Mouse (Mus musculus): ENCODE measurements around the gene Cygb.
"Not testable (repeated sequence)": the region's sequence is repeated elsewhere in the genome, so short reads cannot be mapped to it uniquely, and the experiment has no call there.

Gene Cygb

GRCm38 (mm10) chr11:116636607-116637006, 17.5 kb downstream of the Cygb start:
- not testable (repeated sequence) for DNase-seq (ENCODE audit: low spot score)

DNA sequence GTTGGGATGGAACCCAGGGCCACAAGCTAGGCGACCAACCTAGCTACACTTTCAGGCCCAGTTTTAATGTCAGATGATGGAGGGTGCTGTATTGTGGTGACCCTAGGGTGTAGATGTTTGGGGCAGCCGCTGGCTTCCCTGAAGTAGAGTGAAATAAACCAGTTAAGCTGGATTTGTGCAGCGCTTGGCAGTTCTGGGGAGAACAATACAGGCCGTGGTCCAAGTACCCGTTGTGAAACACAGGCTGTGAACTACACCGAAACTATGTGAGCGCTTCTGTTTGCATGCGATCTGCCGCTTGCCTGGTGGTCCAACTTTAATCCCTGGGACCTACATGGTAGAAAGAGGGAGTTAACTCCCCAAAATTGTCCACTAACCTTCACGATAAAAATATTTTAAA, 21.2 kb downstream of the Cygb start:
- DNase-seq (ENCODE audit: low spot score), result no peak

- DNase-seq (ENCODE audit: low spot score), result no peak
These were observed 23.7 kb downstream of the Cygb start for GRCm38 (mm10) chr11:116630171-116630965.

GRCm38 (mm10) chr11:116629472-116629871, 24.6 kb downstream of the Cygb start:
- no peak for DNase-seq (ENCODE audit: low spot score)

DNA sequence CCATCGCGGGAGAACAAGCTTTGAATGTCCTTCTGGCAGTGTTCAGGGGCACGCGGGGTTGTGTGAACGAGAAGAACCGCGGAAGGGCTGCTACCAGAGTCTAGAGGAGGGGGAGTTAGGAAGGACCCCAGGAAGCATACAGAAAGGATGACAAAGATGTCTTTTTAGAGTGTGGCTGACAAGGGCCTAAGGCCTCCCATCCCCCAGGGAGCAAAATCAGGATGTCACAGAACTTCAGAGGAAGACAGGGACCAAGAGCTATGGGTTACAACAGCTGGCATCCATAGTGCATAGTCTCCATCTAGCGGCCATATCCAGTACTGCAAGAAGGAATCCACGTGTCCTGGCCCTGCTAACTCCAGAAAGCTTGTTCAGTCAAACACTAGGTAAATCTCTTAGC, 25.4 kb downstream of the Cygb start:
- peak; percentile 85 for DNase-seq (ENCODE audit: low spot score)

- no peak for DNase-seq (ENCODE audit: low spot score)
These were observed 26.8 kb downstream of the Cygb start for GRCm38 (mm10) chr11:116627072-116628020.

DNA sequence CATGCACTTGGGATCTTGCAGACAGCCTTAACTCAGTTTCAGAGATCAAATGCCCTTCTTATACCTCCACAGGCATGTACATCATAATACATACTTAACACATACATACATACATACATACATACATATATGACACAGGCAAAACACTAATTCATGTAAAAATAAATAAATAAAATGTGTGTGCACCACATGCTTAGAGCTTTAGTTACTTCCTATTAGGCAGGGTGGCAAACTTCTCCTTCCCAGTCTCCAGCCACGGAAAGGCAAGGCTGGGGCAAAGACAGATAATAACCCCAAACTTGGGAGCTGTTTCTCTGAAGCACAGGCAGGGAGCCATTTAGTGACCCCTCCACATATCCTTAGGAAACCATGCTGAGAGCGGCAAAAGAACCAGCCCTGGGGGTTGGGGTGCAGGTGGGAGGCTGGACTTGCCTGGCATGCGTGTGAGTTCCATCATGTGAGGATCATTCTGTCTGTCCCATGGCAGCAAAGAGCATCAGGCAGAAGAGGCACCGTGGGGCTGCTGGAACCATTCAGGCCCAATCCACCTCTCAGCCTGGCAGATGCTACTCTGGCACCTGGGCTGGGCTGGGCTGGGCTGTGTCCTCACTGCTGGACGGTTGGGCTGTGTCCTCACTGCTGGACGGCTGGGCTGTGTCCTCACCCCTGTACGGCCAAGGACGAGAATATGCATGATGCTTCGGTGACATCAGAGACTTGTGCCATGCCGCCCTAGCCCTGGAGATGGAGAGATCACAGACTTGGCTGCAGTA, 27.6 kb downstream of the Cygb start, which contains the start of gene Rhbdf2:
Gene Rhbdf2 (minus strand): TSS at position 721 of the 773 bp plus-strand sequence.
- no peak for DNase-seq (ENCODE audit: low spot score)

- peak; percentile 39 for DNase-seq (ENCODE audit: low spot score)
These were observed 28.8 kb downstream of the Cygb start for GRCm38 (mm10) chr11:116625081-116626000.

DNA sequence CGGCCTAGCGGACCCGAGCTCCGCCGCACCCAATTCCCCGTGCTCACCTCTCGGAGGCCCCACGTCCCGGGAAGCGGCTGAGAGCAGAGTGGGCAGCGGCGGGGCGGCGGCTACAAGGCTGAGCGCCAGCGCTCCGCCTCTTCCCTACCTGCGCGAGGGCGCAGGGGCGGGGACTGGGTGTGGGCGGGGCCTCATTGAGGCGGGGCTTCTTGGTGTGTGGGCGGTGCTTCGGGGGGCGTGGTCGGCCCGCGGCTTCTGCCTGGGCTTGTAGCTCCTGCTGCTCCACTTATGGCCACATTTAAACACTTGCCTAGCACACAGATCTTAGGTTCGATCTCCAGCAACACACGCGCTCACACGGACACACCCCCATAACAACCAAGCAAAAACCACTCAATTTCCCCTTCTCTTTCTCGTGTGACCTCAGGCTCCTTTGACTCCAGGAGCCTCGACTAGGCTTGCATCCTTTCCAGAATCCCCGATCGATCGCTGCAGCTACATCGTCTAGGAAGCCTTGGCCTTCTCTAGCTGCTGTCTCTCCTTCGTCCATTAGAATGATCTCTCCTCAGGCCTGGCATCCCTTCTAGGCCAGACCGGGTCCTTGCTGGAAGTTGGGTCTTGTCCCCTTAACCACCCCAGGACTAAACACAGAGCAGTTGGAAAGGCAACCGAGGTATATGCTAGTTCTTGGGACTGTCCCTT, 29.8 kb downstream of the Cygb start:
- DNase-seq (ENCODE audit: low spot score), result peak; percentile 84

GRCm38 (mm10) chr11:116623281-116624124, 30.6 kb downstream of the Cygb start:
- no peak for DNase-seq (ENCODE audit: low spot score)

DNA sequence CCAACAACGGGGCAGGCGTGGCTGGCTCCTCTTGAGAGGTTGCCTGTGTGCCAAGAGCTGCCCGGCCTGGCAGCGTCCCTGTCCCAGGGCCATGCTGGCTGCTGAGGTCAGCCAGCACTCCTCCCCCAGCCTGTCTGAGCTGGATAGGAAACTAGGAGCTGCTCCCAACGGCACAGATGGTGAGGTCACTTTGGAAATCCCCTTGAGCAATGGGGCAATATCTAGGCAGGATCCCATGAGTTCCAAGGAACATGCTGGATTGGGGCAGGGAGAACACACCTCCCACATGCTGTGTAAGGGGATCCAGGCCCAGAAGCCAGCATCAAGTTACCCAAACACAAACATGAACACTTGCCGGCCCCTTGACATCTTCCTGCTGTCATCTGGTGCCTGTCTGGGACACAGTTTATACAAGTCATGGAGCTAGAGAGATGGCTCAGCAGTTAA, 32.8 kb downstream of the Cygb start:
- peak; percentile 41 for DNase-seq (ENCODE audit: low spot score)

DNA sequence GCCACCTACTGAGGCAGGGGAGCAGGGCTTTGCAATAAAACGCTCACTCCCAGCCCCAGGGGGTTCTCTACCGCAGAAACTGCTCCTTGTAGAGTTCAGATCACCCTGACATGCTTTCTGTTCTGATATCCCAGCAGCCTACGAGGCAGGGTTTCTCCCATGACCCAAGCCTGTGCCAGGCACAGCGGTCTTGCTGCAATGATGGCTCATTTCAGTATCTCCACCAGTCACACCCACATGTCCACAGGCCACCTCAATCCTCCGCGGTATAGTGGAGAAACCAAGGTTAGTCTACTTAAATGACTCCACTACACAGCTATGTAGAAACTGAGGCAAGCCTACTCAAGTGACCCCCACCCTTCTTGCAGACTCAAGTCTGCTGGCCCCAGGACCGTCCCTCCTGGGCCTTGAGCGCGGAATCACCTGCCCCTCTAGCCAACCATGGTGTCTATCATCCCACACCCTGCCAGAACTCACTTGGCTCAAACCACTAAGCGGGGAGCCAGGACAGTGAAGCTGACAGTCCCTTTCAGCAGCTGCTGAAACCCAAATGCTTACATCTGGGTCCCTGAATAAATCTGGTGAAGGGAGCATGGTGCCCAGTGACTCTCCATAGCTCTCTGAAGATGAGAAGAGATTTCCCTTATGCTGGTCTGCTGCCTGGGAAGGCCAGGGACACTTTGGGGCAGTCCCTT, 33.4 kb downstream of the Cygb start:
- no peak for DNase-seq (ENCODE audit: low spot score)

DNA sequence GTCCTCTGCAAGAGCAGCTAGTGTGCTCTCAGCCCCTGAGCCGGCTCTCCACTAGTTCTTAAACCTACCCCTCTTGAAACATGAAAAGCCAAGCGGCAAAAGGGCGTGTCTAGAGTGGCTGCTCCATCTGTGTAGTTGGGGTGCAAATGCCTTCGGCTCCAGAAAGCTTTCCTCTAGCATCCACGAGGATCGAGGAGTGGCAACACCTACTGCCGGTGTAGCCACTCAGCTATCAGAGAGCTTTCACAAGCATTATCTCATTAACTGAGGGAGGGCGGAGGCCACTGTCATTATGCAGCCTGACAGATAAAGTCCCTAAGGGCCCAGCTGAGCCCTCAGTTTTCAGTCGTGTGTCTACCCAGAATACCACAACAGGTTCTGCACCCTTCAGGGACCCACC, 34.0 kb downstream of the Cygb start:
- DNase-seq (ENCODE audit: low spot score), result no peak

- DNase-seq (ENCODE audit: low spot score), result no peak
These were observed 34.6 kb downstream of the Cygb start for GRCm38 (mm10) chr11:116619561-116619960.

- no peak for DNase-seq (ENCODE audit: low spot score)
These were observed 35.0 kb downstream of the Cygb start for GRCm38 (mm10) chr11:116619156-116619555.

- DNase-seq (ENCODE audit: low spot score), result no peak
These were observed 35.4 kb downstream of the Cygb start for GRCm38 (mm10) chr11:116618666-116619065.

GRCm38 (mm10) chr11:116617641-116618040, 36.5 kb downstream of the Cygb start:
- DNase-seq (ENCODE audit: low spot score), result no peak

- no peak for DNase-seq (ENCODE audit: low spot score)
These were observed 37.5 kb downstream of the Cygb start for GRCm38 (mm10) chr11:116616438-116617118.

Data from urinary bladder, postnatal 25 days (tissue).